Mouse (Mus musculus): ENCODE data around the gene Vopp1. TPM values are rescaled to one million over a fixed set of nuclear protein-coding genes. Genes with fewer than 3 reads are reported as not detected.

Vopp1 gene
- total RNA-seq, 2 experiments from 2014 or later = 61.7 to 66.7 TPM

DNA sequence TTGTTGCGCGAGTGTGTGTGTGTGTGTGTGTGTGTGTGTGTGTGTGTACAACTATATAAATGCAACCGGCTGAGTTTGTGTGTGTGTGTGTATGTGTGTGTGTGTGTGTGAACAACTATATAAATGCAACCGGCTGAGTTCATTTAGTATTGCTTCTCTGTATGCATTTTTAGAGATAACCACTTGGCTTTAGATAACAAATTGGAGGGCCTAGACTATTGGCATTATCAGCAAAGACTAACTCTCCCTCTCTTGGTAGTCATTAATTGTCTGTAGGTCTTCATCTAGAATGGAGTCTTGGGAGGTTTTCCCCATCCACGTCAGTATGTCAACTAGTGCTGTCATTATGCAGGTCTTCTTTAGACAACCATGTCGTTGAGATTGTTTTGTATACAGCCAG lies 37.6 kb downstream of the Vopp1 start:
- no peak for DNase-seq (ENCODE audit: low spot score in 2 of 2)

GRCm38 (mm10) chr6:57784251-57784650 lies 40.7 kb downstream of the Vopp1 start:
- no peak for DNase-seq (ENCODE audit: low spot score in 2 of 2)

DNA sequence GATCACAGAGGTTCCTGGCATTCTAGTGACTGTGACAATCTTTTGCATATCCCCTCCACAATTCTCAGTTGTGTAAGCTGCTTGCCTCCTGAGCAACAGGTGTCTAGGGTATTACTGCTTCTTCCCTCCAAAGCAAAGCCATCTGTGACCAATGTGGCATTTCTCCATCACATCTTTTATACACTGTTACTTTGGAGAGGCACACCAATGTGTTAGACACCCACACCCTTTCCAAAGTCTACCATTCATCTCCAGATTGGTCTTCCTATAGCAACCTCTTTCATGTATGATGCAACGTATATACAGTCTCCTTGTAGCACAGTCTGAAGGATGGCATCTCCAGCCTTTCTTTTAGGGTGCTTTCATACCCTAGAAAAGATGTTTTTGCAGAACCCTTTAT lies 42.3 kb downstream of the Vopp1 start:
- DNase-seq (ENCODE audit: low spot score in 2 of 2) = no peak

GRCm38 (mm10) chr6:57780359-57780758 lies 44.6 kb downstream of the Vopp1 start:
- DNase-seq (ENCODE audit: low spot score in 2 of 2) = no peak

- no peak for DNase-seq (ENCODE audit: low spot score in 2 of 2)
These were observed 51.2 kb downstream of the Vopp1 start for GRCm38 (mm10) chr6:57773792-57774191.

DNA sequence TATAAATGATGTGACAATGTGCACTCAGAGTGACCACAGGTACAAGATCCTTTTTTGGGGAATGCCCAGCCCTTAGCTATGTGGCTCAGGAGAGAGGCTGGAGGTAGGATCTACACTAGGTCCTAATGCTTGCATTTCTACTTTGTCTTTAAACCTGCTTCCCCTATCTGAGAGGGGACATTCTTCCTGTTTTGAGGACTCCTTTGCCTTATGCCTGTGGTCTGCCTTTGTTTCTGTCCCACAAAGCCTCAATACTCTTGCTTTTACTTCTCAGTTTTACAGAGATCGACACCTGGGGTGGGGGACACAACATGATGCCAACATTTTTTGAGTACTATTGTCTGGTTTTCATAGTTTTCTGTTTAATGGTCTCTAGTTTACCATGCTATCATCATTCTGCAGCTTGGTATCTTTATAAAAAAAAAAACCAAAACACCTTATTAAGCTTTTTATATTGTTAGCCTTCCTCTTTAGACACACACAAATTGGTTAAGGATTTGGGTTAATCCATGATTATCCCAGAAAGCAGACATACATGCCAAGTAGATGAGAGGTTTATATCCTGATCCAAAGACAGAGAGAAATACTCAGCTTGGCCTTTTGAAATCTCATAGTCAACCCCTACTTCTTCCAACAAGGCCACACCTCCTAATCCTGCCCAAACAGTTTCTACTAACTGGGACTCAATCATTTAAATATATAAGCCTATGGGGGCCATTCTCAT lies 54.3 kb downstream of the Vopp1 start:
- DNase-seq (ENCODE audit: low spot score in 2 of 2) = no peak

DNA sequence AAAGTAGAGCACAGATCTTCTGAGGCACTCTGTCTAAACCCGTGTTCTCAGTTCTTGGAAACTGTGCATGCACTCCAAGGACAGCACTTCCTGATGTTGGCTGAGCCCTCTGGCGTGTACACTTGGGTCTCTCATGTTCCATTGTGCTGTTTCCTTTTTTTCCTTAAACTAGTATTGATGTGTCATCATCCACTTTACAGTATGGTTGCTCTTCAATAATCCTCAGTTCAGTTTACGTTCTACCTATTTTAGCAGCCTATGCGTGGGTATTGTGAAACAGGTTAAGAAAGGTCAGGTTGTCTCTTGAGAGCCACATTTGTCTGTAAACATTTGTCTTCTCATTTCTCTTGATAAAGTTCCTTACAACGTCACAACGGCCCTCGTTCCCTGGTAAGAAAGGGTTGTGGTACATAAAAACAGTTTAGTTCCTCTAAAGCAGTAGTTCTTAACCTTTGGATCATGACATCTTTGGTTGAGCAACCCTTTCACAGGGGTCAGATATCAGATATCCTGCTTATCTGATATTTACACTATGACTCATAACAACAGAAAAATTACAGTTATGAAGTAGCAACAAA lies 55.9 kb downstream of the Vopp1 start:
- DNase-seq (ENCODE audit: low spot score in 2 of 2) = no peak

DNA sequence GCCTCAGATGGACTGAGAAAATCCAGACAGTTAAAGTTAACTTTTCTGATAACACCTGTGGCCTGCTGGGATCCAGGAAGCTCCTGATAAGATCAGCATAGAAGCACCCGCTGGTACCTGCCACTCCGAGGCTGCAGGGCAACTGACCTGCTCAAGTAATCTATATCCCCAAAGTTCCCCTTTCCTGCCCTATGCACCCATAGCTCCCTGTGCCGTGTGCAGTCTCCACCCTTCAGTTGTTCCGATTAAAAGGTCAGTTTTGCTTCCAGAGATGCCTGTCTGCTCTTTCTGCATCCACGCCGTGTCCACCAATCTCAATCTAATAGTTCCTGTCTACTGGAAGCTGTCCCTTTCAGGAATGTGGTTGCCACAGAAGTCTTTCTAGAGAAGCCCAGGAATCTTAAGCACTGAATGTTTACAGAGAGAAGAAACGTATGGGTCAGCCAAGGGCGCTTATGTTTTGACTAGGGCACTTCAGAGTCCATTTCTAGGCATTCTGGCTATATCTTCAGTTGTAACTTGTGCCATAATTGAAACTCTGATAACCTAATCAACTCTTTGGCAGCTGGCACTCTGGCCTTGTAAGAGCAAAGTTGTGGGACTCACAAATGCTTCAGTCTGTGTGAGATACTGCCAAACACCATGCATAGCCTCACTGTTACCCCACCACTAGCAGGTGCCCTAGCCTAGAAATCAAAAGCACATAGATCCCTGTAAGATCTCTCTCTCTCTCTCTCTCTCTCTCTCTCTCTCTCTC lies 57.7 kb downstream of the Vopp1 start:
- no peak for DNase-seq (ENCODE audit: low spot score in 2 of 2)

DNA sequence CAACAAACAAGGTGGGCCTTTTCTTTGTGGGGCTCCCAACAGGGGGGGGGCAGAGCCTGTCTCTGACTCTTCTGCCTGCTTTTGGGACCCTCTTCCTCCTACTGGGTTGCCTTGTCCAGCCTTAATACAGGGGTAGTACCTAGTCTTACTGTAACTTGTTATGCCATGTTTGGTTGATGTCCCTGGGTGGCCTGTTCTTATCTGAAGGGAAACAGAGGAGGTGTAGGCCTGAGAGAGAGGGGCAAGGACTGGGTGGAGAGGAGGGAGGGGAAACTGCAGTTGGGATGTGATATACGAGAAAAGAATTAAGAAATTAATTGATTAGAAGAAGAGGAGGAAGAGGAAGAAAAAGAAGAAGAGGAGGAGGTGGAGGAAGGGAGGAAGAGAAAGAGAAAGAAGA lies 58.7 kb downstream of the Vopp1 start:
- DNase-seq (ENCODE audit: low spot score in 2 of 2) = no peak

DNA sequence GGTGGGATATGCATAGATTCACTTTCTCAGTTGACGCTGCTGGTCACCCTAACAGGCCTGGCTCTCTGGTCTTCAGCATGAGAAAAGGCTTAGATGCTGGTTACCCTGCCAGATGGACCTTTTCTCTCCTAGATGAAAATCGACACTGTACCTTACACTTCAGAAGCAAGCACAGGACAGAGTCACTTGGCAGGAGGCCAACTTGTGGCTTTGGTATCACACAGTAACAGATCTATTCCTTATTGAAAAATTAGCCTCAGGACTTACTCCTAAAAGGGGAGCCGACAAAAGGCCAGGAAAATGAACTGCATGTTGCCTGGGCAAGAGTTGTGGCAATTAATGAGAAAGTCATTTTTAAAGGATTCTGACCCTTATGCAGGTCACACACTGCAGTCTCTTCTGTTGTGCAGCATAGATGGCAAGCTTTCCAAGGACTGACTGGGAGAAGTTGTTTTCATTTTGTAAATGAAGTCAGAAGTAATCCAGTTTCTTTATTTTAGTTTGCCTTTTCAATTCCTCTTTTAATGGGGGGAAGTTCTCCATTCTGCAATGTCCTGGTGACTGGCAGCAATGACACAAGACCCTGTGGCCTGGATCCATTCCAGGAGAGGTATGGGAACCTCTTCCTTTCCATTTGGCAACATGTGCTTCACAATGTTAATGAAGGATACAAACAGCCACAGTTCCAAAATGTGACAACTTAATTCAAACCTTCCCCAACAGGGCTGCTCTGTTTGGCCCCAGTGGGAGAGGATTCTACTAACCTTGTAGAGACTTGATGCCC lies 59.7 kb downstream of the Vopp1 start:
- peak in 1 of 2 experiments; percentile 8 for DNase-seq (ENCODE audit: low spot score in 2 of 2)

DNA sequence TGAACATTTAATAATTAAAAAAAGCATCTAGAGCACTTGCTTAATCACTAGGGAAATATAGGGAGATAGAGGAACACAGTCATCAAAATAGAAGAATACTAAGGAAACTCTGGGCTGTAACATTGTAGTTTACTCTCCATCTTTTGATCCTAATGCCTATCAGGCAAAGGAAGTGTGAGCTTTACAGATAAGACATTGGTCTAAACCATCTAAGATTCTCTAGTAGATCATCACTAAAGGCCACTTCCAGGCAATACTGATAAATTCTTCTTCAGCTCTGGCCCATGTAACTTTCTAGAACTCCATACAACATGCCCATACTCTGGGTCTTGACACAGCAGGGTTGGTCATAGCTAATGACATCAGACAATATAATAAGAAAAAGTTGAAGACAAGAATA lies 61.9 kb downstream of the Vopp1 start:
- no peak for DNase-seq (ENCODE audit: low spot score in 2 of 2)

DNA sequence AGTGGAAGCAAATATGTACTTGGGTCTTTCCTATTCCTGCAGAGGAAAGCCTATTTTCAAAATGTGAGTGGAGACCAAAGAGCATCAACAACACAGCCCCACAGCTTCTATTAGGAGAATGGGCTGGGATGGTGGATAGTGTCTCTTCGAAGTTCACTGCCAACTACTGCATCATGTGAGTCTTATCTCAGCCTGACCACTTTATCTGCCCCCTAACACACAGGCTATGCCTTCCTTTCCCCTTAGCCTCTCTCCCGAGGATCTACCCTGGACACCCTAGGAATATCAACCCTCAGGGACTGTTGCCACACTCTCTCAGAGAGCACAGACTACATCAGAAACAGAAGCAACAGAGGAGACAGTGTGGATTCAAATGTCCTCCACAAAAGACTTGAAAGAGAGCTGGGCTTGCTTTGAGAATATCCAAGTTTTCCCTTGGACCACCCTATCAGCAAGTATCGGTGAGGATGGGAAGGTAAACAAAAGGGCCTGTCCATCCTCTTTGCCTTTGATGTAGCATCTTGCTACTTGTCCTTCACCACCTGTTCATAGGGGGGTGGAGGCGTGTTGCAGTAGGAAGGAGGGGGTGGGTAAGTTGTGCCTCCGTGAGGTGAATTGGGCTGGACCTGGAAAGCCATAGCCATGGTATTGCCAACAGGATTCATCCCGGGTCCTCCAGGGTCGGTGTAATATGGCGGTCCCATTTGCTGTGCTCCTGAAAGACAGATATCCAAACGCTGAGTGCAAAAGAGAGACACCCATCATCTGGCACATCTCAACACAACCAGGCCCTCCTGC lies 70.8 kb downstream of the Vopp1 start:
- no peak for DNase-seq (ENCODE audit: low spot score in 2 of 2)

DNA sequence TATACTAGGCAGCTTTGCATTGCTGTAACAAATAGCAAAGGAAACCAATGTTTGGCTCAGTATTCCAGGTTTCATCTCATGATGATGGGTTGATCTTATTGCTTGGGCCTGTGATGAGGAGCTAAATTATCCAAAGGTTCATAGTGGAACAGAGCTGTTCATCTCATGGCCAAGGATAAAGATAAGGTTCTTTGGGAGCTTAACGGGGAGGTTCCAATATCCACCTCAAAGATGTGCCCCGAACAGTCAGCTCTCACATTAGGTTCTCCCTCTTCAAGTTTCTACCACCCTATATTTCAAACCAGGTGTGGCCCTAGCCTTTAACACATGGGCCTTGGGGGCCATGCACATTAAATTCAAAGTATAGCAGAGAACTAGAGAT lies 79.2 kb downstream of the Vopp1 start:
- no peak for DNase-seq (ENCODE audit: low spot score in 2 of 2)

DNA sequence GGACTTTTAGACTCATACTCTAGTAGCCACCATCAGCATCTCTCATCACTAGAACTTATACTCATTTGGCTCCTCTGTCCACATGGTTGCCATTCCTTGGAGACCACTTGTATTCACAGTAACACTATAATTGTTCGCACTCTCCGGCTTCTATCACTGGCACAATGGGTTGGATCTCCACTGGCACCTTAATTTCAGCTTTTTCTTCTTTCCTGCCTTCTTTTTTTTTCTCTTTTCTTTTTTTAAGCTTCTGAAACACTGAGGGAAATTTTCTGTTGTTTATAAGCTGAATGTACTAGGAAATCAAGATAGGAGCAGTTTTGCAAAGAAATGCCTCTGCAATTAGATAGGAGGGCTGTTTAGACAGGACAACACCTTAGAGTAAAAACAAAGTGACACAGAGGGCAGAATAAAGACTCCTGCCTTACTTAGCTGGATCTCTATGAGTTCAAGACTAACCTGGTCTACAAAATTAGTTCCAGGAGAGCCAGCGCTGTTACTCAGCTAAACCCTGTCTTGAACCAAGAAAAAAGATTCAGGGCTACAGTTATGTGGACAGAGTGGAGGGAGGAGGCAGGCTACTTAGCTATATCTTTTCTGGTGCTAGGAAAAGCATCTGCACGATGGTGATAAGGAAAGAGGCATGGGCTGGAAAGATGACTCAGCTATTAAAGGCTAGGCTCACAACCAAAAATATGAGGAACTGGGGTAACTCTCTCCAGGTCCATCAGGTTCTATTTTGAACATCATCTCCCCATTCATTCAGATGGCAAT lies 79.8 kb downstream of the Vopp1 start:
- no peak for DNase-seq (ENCODE audit: low spot score in 2 of 2)

DNA sequence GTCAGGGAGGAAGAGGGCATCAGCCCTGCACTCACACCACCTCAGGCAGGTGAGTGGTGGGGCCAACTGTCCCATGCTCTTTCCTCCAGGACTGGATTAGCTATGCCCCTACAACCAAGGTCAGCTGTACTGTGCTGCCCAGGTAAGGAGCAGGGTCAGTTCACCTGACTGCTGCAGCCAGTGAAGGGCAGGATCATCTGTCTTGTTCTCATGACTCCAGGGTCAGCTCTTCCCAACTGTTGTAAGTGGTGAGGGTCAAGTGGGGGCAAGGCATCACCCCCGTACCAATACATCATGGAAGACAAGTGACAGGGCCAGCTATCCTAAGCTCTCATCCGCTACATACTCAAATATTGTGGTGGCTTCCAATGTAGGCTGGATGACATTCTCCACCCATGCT lies 80.8 kb downstream of the Vopp1 start:
- no peak for DNase-seq (ENCODE audit: low spot score in 2 of 2)

GRCm38 (mm10) chr6:57743333-57743732 lies 81.6 kb downstream of the Vopp1 start:
- no peak for DNase-seq (ENCODE audit: low spot score in 2 of 2)

DNA sequence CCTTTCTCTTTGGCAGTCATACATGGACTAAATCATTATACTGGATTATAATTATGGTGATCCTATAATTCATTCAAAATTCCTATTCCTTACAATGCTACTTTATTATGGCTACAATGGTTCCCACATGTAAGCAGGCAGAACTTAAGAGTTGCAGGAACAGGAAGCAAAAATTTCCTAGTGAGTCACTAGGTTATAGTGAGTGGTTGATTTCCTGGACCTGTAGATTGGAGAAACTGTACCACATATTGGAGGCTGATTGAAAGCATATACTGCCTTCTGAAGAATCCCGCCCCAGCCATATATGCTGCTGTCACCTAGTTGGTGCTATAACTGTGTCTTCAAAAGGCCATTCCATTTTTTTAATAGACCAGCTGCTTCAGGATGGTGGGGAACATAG lies 82.2 kb downstream of the Vopp1 start:
- DNase-seq (ENCODE audit: low spot score in 2 of 2) = no peak

GRCm38 (mm10) chr6:57721347-57721746 lies 103.6 kb downstream of the Vopp1 start:
- no peak for DNase-seq (ENCODE audit: low spot score in 2 of 2)

GRCm38 (mm10) chr6:57711726-57712125 lies 113.2 kb downstream of the Vopp1 start:
- DNase-seq (ENCODE audit: low spot score in 2 of 2) = no peak

DNA sequence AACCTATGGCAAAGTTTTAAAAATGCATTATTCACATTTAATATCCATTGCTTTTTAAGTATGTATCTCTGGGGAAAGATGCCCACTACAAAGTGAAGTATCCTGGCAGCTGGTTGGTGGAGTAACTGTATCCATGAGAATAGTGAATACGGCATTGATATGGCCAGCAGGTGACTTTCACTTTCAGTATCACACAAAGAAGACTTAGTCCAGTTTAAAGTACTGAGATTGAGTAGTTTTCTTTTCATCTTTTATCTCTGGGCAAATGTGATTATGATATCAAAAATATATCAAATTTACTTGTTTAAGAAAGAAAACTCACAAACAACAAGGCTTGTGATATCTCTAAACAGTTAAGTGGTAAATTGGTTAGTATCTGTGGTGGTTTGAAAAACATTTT lies 118.2 kb downstream of the Vopp1 start:
- no peak for DNase-seq (ENCODE audit: low spot score in 2 of 2)

Data from layer of hippocampus, postnatal 14 days (tissue).